Mouse (Mus musculus): Measurements from ENCODE around the gene Ccdc186.

Ccdc186 gene

GRCm38 (mm10) chr19:56801656-56802351, 20.2 kb downstream of the Ccdc186 start:
- intact Hi-C loops (cut with DNase I) = no loop called here

- intact Hi-C loops (cut with DNase I) = no loop called here
Measured at GRCm38 (mm10) chr19:56800930-56801655, 20.9 kb downstream of the Ccdc186 start.

GRCm38 (mm10) chr19:56800226-56800625, 21.8 kb downstream of the Ccdc186 start:
- intact Hi-C loops (cut with DNase I) = no loop called here

GRCm38 (mm10) chr19:56797376-56797775, 24.6 kb downstream of the Ccdc186 start:
- intact Hi-C loops (cut with DNase I) = no loop called here

DNA sequence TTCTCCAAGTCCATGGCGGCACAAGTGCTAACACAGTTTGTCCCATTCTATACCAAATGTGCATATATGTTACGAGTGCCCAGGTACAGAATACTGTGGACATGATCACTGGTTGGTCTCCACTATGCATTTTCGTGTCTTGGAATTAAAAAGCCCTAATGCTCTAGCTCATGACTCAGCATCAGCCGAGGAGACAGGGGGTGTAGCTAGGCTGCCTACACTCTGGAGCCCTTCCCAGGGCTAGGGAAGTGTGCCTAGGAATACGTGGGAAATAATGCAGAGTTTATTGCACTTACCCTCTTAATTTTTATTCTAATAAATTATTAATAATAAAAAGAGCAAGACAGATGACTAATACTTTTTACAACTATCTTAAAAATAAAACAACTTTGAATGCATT, 33.0 kb downstream of the Ccdc186 start:
- intact Hi-C loops (cut with DNase I) = no loop called here

DNA sequence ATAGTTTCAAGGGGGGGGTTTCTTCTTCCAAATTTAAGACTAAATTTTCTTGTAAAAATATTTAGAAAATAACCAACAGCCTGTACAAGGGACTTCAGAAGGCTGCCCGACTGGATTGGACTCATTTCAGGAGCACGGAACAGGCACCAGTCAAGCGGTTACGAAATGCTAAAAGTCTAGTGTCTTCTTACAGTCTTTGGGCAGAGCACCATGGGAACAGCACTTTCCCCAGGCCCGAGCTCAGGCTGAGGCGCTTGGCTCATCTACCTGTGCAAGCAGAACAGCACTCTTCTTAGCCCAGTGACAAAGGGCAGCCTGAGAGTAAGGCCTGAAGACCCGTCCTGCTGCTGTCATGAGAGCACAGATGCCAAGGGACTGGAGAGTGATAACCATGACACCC, 34.1 kb downstream of the Ccdc186 start:
- intact Hi-C loops (cut with DNase I) = no loop called here

- intact Hi-C loops (cut with DNase I) = loop anchor here (5.0 kb wide), 2 partner anchors 211 to 356 kb away; no protein-coding TSS in a partner anchor
Measured at GRCm38 (mm10) chr19:56778532-56778931, 43.5 kb downstream of the Ccdc186 start.

GRCm38 (mm10) chr19:56776719-56777382, 45.1 kb downstream of the Ccdc186 start:
- intact Hi-C loops (cut with DNase I) = loop anchor here (5.0 kb wide), 2 partner anchors 210 to 355 kb away; no protein-coding TSS in a partner anchor

- intact Hi-C loops (cut with DNase I) = loop anchor here (5.0 kb wide), 2 partner anchors 209 to 354 kb away; no protein-coding TSS in a partner anchor
Measured at GRCm38 (mm10) chr19:56775893-56776718, 45.9 kb downstream of the Ccdc186 start.

GRCm38 (mm10) chr19:56774971-56775892, 46.8 kb downstream of the Ccdc186 start:
- intact Hi-C loops (cut with DNase I) = loop anchor here (5.0 kb wide), 3 partner anchors 43 to 353 kb away; no protein-coding TSS in a partner anchor

GRCm38 (mm10) chr19:56774408-56774962, 47.5 kb downstream of the Ccdc186 start:
- intact Hi-C loops (cut with DNase I) = loop anchor here (5.0 kb wide), 1 partner anchor 42 kb away; no protein-coding TSS in a partner anchor

DNA sequence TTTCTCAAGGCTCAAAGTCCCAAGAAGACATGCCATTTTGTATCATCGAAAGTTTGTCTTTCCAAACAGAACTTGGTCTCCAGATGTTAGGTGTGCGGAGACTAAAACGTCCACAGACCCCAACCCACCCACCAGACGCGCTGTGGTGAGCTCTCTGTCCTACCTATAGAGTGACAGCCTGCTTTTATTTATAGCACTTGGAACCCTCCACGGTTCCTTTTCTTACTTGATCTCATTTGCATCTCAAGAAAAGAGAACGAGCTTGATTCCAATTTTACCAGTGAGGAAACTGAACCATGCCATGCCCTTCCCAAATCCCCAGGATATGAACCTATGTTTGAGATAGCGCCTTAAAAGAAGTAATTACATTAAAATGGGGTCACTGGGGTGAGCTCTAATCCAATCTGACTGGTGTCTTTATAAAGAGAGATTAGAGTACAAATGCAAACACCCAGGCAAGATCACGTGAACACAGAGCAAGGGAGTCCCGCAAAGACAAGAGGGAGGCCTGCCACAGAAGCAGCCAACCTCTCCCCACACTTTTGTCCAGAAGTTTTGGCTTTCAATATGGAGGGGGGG, 48.5 kb downstream of the Ccdc186 start:
- intact Hi-C loops (cut with DNase I) = loop anchor here (5.0 kb wide), 1 partner anchor 41 kb away; no protein-coding TSS in a partner anchor

GRCm38 (mm10) chr19:56772158-56772557, 49.8 kb downstream of the Ccdc186 start:
- intact Hi-C loops (cut with DNase I) = loop anchor here (5.0 kb wide), 1 partner anchor 40 kb away; no protein-coding TSS in a partner anchor

GRCm38 (mm10) chr19:56769024-56769423, 53.0 kb downstream of the Ccdc186 start:
- intact Hi-C loops (cut with DNase I) = no loop called here

DNA sequence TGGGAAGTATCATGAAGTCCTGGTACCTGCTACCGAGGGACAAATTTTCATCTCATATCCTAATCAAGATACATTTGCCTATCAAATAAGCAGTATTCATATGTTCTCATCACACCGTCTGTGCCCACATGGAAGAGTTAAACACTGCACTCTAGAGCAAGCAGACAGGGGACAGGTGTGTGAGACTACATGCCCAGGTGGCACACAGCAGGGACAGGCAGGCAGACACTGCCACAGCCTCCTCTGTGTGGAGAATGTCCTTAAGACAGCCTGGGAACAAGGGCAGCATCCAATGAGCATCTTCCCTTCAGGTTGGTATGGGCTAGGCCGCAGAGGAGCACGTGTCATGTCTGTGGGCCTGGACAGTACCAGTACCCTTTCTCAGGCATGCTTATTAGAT, 59.3 kb downstream of the Ccdc186 start:
- intact Hi-C loops (cut with DNase I) = no loop called here

- intact Hi-C loops (cut with DNase I) = no loop called here
Measured at GRCm38 (mm10) chr19:56761727-56762126, 60.3 kb downstream of the Ccdc186 start.

DNA sequence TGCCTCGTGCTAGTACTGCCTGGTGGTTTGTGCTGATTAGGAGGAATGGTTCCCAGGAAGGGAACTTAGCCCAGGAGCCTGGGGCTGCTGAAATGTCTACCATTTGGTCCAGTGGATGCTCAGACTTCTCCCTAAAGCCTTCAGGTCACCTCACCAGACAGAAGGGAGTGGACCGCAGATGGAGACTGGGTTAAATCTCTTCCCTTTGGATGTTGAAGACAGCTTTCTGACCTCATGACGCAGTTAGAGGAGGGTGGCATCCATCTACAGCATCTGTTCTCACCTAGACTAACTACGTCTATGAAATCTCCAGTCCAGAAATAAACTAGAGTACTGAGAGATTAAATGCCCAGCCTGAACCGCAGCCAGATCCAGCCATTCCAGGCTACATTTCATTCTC, 60.9 kb downstream of the Ccdc186 start:
- intact Hi-C loops (cut with DNase I) = no loop called here

DNA sequence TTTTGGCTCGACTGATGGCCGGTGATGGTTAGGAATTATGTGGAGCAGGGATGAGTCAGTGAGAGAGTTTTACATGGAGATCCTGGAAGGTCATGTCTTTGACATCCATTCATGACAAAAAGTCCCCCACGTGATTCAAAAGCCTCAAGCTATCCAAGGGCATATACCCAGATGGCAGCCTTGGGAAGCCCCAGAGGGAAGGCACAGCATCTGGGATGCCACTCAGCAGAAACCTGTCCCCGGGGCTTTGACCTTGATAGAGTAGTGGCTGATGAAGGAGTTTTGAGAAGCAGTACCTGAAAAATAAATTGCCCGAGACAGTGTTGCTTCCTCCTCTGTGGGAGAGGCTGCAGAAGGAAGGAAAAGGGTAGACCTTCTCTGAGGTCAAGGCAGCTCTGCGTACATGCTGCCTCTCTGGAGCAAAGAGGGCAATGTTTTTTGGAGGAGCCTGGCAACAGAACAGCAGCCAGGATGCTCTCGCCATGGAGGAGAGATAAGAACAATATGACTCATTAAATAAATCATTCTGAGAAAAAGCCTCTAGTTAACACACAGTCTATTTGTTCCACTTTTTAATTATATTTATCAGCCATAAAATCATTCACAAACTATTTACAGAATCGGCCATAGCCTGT, 61.6 kb downstream of the Ccdc186 start:
- intact Hi-C loops (cut with DNase I) = no loop called here

- intact Hi-C loops (cut with DNase I) = no loop called here
Measured at GRCm38 (mm10) chr19:56759740-56760139, 62.2 kb downstream of the Ccdc186 start.
